Mouse (Mus musculus) embryonic facial prominence, embryonic 13.5 days (tissue): Measurements from ENCODE around the gene Mmadhc. TPM values are rescaled to one million over a fixed set of nuclear protein-coding genes. Genes with fewer than 3 reads are reported as not detected.

Experiments
- ATAC-seq: fragments of 200-750 bp; cut with Nextera tagmentation; 2 replicates; pipeline ENCODE4 v1.8.0; 2017; ENCODE audit warnings: low read depth; ENCODE audit not compliant: insufficient number of reproducible peaks, insufficient read depth, low FRiP score, low TSS enrichment
- H3K27ac ChIP-seq: fragments of 300-500 bp; sonication (generic); 2 replicates; pipeline ENCODE4 v1.5.1; 2015; ENCODE audit warnings: moderate library complexity, mild to moderate bottlenecking, inconsistent platforms
- H3K27me3 ChIP-seq: fragments of 300-500 bp; sonication (generic); 2 replicates; pipeline ENCODE4 v1.6.1; 2015; ENCODE audit warnings: mild to moderate bottlenecking, inconsistent platforms
- H3K36me3 ChIP-seq: fragments of 300-500 bp; sonication (generic); 2 replicates; pipeline ENCODE4 v1.6.1; 2015; ENCODE audit warnings: mild to moderate bottlenecking, inconsistent platforms
- H3K4me1 ChIP-seq: fragments of 300-500 bp; sonication (generic); 2 replicates; pipeline ENCODE4 v1.6.1; 2015; ENCODE audit warnings: inconsistent platforms
- H3K4me2 ChIP-seq: fragments of 300-500 bp; sonication (generic); 2 replicates; pipeline ENCODE4 v1.6.1; 2015; ENCODE audit warnings: moderate library complexity, mild to moderate bottlenecking, inconsistent platforms
- H3K4me3 ChIP-seq: fragments of 300-500 bp; sonication (generic); 2 replicates; pipeline ENCODE4 v1.5.1; 2015; ENCODE audit warnings: mild to moderate bottlenecking, inconsistent platforms
- H3K9ac ChIP-seq: fragments of 300-500 bp; sonication (generic); 2 replicates; pipeline ENCODE4 v1.6.1; 2015; ENCODE audit warnings: mild to moderate bottlenecking, inconsistent platforms
- H3K9me3 ChIP-seq: fragments of 300-500 bp; sonication (generic); 2 replicates; pipeline ENCODE4 v1.6.1; 2016; ENCODE audit warnings: inconsistent platforms
- WGBS: fragments of 180-500 bp; shearing (Covaris S2); methylation state at CpG from one replicate; pipeline ENCODE4 v1.1.7; 2015; ENCODE audit warnings: mixed read lengths; 5-methylcytosine and 5-hydroxymethylcytosine counted together
- polyA plus RNA-seq: library from polyadenylated mRNA; unstranded; fragments of >200 nt; fragmentation: Nextera tagmentation; extraction: Ambion mirVana; gene quantifications from 2 replicates; pipeline ENCODE4 v1.2.1, GENCODE M21; 2015

Gene Mmadhc
- polyA plus RNA-seq, 1 experiment from 2014 or later, result 163 TPM

DNA sequence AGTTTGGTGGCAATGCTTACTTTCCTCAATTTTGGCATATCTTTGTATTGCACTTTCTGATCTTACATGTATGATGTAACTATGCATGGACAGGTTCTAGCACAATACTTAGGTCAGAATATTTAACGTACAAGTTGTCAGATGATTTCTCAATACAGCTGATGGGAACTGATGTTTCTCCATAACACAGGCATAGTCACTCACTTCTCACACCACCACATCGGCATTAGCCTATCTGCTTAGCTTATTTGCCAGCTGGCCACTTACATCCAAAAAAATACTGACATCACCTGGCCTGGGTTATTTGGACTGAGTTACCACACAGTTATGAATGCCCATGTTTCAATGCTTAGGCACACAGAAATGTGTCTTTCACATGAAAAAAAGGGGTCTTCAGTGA is 2.5 kb downstream of the Mmadhc start:
- Histone ChIP-seq H3K4me3 (no peak overlapping the region), H3K4me1 (peaks cover 20% of the 10 kb centered on the region), H3K9ac (no peak overlapping the region), H3K27ac (no peak overlapping the region), H3K27me3 (no peaks in the 10 kb centered on the region), H3K9me3 (no peaks in the 10 kb centered on the region), H3K4me2 (peak overlapping the region; percentile 85), H3K36me3 (peaks cover 19% of the 10 kb centered on the region)
- 80% methylated on average over 2 of the region's 2 CpGs for WGBS
- no peak for ATAC-seq

DNA sequence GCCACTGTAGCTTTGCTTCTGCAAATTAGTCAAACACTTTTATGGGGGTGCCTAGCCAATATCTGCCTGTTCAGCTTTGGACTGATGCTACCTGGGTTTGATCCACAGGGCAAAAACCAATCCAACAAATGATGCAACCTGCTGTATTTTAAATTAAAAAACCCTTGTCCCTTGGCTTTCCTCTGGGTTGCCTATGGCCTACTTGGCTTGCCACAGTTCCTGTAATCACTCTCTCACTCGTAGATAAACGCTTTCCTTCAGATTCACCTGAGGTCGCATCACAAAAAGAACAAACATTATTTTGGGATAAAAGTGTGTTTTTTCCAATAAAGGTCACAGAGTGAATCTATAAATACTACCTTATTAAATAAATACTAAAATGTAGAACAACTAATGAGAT is 3.0 kb downstream of the Mmadhc start:
- 80% methylated on average over 3 of the region's 3 CpGs for WGBS
- H3K27me3 ChIP-seq, result no peaks in the 10 kb centered on the region
- no peak overlapping the region for H3K9ac ChIP-seq
- H3K36me3 ChIP-seq, result peaks cover 24% of the 10 kb centered on the region
- H3K4me2 ChIP-seq, result 0 out of 2 replicates have a peak overlapping the region, but pooled peaks have one; percentile 85
- ATAC-seq, result no peak
- peaks cover 20% of the 10 kb centered on the region for H3K4me1 ChIP-seq
- H3K4me3 ChIP-seq, result no peak overlapping the region
- no peaks in the 10 kb centered on the region for H3K9me3 ChIP-seq
- H3K27ac ChIP-seq, result no peak overlapping the region

DNA sequence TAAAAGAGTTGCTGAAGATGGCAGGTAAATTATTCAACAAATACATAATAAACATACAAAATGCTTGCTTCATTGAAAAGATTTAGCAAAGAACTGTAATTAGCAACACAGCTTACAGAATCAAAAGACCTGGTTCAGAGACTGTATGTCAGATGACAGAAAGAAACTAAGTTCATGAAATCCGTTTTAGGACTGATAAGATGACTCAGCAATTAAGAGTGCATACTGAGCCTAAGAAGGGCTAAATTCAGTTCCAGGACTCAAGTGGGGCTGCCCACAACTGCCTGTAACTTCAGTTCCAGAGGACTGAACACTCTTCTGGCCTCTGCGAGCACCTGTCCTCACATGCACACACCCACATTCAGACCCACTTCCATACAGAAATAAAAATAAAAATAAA is 4.7 kb downstream of the Mmadhc start:
- Histone ChIP-seq H3K27ac (no peak overlapping the region), H3K4me3 (no peak overlapping the region), H3K4me1 (peaks cover 20% of the 10 kb centered on the region), H3K9ac (no peak overlapping the region), H3K4me2 (no peak overlapping the region), H3K36me3 (peaks cover 40% of the 10 kb centered on the region), H3K27me3 (no peaks in the 10 kb centered on the region), H3K9me3 (no peaks in the 10 kb centered on the region)
- ATAC-seq, result no peak
- 71% methylated on average over 2 of the region's 2 CpGs for WGBS

DNA sequence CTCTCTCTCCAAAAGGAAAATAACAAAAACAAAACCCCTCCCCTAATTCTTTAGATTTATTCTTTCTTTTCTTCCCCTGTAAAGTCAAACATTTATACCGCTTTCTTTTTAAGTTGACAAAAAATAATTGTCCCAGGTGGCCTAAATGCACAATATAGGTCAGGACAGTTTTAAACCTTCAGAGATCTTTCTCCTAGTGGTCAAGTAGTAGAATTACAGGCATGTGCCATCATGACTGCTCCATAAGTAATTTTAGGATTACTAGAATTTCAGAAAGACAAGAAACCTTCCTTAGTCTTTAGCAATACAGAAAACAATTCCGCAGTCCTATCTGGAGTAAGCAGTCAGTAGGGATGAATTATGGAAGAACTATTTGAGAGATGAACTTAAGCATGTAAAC is 5.8 kb downstream of the Mmadhc start:
- ATAC-seq, result no peak
- Histone ChIP-seq H3K9ac (no peak overlapping the region), H3K9me3 (no peaks in the 10 kb centered on the region), H3K4me1 (peaks cover 20% of the 10 kb centered on the region), H3K36me3 (peaks cover 49% of the 10 kb centered on the region), H3K4me2 (no peak overlapping the region), H3K27ac (no peak overlapping the region), H3K27me3 (no peaks in the 10 kb centered on the region), H3K4me3 (no peak overlapping the region)
- WGBS, result 91% methylated on average over 2 of the region's 2 CpGs

DNA sequence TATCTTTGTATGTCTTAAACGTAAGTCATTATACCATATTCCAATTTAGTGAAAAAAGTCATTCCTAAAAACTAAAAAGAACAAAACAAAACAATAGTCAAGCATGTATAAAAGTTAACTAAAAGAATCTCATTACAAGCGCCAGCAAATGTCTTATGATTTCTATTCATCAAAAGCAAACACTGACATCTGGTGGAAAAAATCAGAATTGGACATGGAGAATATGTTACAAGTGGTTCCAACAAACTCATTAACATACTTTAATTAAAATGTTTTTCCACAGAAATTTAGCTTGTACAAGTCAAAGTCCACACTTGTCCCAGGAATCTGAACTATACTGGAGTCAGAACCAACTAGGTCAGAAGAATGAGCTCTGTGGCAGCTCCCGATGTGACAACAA is 11.8 kb downstream of the Mmadhc start:
- WGBS, result 80% methylated on average over 3 of the region's 3 CpGs
- no peak for ATAC-seq
- no peak overlapping the region for H3K27ac ChIP-seq
- peaks cover 61% of the 10 kb centered on the region for H3K36me3 ChIP-seq
- no peaks in the 10 kb centered on the region for H3K4me1 ChIP-seq
- no peaks in the 10 kb centered on the region for H3K27me3 ChIP-seq
- no peak overlapping the region for H3K4me2 ChIP-seq
- H3K9me3 ChIP-seq, result no peaks in the 10 kb centered on the region
- H3K4me3 ChIP-seq, result no peak overlapping the region
- no peak overlapping the region for H3K9ac ChIP-seq

DNA sequence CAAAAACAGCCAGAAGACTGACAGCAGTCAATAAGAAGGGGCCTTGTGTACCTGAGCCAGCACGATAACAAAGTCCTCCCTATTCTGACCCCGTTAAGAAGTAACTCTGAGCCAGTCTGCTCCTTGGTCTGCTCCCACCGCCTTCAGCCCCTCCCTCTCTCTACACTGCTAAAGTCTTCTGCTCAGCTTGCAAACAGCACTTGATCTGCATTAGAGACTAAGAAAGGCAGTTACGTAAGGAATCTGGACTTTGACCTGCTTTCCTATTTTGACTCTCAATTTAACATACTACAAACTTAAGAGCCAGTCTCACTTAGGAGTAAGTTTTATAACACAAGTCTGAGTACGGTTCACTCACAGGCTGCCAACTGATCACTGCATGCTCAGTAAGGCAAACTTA is 12.6 kb downstream of the Mmadhc start:
- no peak overlapping the region for H3K4me3 ChIP-seq
- no peak for ATAC-seq
- peaks cover 65% of the 10 kb centered on the region for H3K36me3 ChIP-seq

DNA sequence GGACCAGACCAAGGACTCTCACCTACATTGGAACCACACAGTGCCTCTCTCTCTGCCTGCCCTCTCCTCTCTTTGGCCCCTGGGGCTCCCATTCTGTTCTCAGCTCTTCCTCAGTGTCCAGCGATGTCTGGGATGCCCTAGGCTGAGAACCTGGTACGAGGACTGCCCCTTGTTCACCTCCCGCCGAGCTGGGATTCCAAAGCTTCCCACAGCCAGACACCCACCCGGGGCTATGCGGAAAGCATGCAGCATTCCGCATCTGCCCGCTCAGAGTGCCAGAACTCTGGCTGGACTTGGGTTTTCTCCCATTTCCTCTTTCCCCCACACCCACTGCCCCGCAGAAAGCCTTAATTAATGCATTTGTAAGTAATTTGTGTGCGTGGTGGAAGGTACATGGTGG is 19.9 kb downstream of the Mmadhc start:
- peaks cover 8% of the 10 kb centered on the region for H3K4me1 ChIP-seq
- no peaks in the 10 kb centered on the region for H3K9me3 ChIP-seq
- H3K27ac ChIP-seq, result no peak overlapping the region
- no peak for ATAC-seq
- H3K9ac ChIP-seq, result no peak overlapping the region
- no peak overlapping the region for H3K4me3 ChIP-seq
- 35% methylated on average over 10 of the region's 10 CpGs for WGBS
- peaks cover 33% of the 10 kb centered on the region for H3K36me3 ChIP-seq
- H3K4me2 ChIP-seq, result no peak overlapping the region
- no peaks in the 10 kb centered on the region for H3K27me3 ChIP-seq

More for the DNA sequence above, 12.6 kb downstream of the Mmadhc start:
- Histone ChIP-seq H3K9ac (no peak overlapping the region), H3K9me3 (no peaks in the 10 kb centered on the region), H3K4me1 (no peaks in the 10 kb centered on the region), H3K4me2 (no peak overlapping the region), H3K27me3 (no peaks in the 10 kb centered on the region), H3K27ac (no peak overlapping the region)
- 84% methylated on average over 5 of the region's 5 CpGs for WGBS

DNA sequence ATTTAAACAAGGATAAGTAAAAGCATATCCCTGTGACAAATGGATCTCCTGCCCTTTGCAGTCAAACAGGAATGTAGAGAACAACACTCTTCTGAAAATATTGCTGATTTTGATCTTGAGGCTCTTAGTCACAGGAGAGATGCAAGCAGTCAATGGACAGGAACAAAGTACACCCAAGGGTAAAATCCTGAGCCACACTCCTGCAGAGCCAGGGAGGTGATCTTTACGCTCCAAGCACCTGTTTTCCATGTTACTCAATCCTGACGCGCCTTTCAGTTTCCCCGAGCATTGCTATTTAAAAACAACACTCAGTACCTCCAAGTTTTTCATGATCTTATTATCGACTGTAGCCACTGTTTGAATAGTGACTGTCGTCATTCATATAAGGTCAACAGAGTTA is 23.2 kb downstream of the Mmadhc start:
- Histone ChIP-seq H3K4me2 (no peak overlapping the region), H3K9ac (no peak overlapping the region), H3K27me3 (no peaks in the 10 kb centered on the region), H3K27ac (no peak overlapping the region), H3K36me3 (peaks cover 12% of the 10 kb centered on the region; the same call in 1 of the 2 replicates), H3K9me3 (no peaks in the 10 kb centered on the region), H3K4me3 (no peak overlapping the region), H3K4me1 (peaks cover 8% of the 10 kb centered on the region)
- 52% methylated on average over 6 of the region's 6 CpGs for WGBS
- no peak for ATAC-seq

DNA sequence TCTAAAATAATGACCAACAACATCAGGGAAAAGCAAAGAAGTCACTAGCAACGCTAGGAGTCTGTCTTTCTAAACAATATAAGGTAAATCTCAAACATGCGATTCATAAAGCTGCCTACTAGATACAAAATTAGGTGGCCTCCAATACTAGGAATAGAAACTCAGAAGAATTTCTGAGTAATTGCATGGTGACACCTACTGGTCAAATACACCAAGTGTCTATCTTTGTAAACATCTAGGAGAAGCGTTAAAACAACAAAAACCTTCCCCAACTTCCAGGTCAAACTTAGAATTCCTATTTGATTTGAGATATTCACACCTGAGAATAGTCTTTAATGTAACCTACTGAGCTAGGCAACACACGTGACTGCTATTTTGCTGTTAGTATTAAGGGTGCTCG is 24.4 kb downstream of the Mmadhc start:
- Histone ChIP-seq H3K27me3 (no peaks in the 10 kb centered on the region), H3K4me2 (no peak overlapping the region), H3K9me3 (no peaks in the 10 kb centered on the region), H3K27ac (no peak overlapping the region), H3K4me1 (peaks cover 8% of the 10 kb centered on the region), H3K9ac (no peak overlapping the region), H3K4me3 (no peak overlapping the region), H3K36me3 (peaks cover 3% of the 10 kb centered on the region; the same call in 1 of the 2 replicates)
- WGBS, result 36% methylated on average over 5 of the region's 5 CpGs
- no peak for ATAC-seq

DNA sequence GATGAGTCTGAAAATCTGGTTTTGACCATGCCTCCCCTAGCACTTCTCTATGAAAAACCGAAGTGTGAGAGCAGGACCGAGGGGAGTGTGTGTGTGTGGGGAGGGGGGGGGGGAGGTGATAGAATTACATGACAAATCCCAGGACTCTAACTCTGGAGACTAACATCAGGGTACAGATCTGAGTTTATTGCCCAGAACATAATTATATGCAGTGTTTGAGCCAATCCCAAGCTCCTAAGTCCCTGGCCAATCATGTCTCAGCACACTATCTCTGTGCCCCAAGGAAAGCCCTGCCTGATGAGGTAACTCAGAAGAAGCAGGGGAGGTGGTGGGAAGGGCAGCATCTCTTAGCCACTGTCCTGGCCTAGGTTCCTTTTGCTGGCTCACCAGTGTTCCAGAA is 28.1 kb downstream of the Mmadhc start:
- H3K4me1 ChIP-seq, result no peaks in the 10 kb centered on the region
- H3K36me3 ChIP-seq, result no peaks in the 10 kb centered on the region
- WGBS, result 41% methylated on average over 2 of the region's 2 CpGs
- no peak for ATAC-seq
- H3K4me3 ChIP-seq, result no peak overlapping the region
- no peak overlapping the region for H3K27ac ChIP-seq
- no peak overlapping the region for H3K4me2 ChIP-seq
- H3K27me3 ChIP-seq, result no peaks in the 10 kb centered on the region
- no peak overlapping the region for H3K9ac ChIP-seq
- H3K9me3 ChIP-seq, result no peaks in the 10 kb centered on the region

DNA sequence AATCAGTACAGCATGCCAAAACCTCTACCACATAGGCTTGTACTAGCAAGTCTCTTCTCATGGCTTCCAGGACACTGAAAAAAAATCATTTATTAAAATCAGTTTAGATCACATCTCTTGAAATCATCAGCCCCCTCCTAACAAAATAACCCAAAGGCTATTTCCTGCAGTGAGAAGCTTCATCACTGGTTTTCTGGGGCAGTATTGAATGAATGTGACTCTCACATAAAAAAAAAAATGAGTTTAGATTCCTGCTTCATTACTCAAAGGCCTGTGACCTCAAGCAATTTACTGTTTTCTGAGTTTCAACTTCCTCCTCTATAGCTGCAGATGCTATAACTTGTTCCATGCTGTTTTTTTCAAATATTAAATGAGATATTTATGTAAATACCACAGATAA is 29.6 kb downstream of the Mmadhc start:
- no peak overlapping the region for H3K9ac ChIP-seq
- H3K4me1 ChIP-seq, result no peaks in the 10 kb centered on the region
- no peak overlapping the region for H3K4me3 ChIP-seq
- H3K9me3 ChIP-seq, result no peaks in the 10 kb centered on the region
- H3K4me2 ChIP-seq, result no peak overlapping the region
- H3K27ac ChIP-seq, result no peak overlapping the region
- H3K27me3 ChIP-seq, result no peaks in the 10 kb centered on the region
- no peak for ATAC-seq
- no peaks in the 10 kb centered on the region for H3K36me3 ChIP-seq

DNA sequence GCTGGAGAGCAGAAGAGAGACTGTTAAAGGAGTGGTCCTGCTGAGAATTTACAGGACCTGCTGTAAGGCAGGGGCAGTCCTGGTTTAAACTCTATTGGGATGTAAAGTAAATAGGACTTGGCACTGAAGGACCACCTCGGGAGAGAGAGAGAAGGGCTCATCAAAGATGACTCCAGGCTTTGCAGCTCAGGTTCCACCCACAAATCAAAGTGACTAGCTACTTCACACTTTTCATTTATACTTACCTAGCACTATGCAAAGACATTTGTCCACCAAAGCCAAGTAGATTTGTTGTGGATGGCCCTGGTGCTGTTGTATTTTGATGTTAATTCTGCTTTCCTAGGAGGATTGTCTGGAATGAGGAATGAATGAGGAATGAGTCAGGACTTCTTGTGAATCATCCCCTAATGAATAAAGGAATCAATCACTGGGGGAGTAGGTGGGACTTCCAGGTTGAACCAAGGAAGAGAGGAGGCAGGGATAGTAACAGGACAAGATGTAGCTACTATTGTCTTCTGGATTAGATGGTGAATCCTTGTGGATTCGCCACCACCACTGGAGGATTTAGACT is 31.3 kb downstream of the Mmadhc start:
- 47% methylated on average over 2 of the region's 2 CpGs for WGBS
- Histone ChIP-seq H3K27me3 (no peaks in the 10 kb centered on the region), H3K4me1 (no peaks in the 10 kb centered on the region), H3K27ac (no peak overlapping the region), H3K4me3 (no peak overlapping the region), H3K4me2 (no peak overlapping the region), H3K9ac (no peak overlapping the region), H3K9me3 (no peaks in the 10 kb centered on the region), H3K36me3 (no peaks in the 10 kb centered on the region)
- no peak for ATAC-seq

DNA sequence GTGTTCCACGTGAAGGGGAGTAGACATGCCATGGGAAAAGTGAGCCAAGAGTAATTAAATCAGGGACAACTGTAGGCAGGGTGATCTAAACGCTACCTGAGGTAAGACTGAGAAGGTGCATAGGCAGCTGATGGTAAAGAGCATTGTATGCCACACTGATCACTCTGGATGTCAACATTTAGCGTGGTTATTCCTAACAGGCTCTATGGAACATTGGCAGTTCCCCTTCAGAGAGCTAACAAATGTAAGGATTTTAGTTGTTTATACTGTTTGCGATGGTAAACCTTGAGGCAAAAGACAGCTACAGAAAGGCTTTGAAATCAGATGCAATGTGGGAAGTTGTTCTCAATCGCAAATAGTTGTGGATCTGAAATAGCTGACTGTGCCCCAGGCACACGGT is 32.5 kb downstream of the Mmadhc start:
- ATAC-seq, result no peak
- H3K4me1 ChIP-seq, result no peaks in the 10 kb centered on the region
- 66% methylated on average over 6 of the region's 6 CpGs for WGBS
- H3K27ac ChIP-seq, result no peak overlapping the region
- H3K9me3 ChIP-seq, result no peaks in the 10 kb centered on the region
- H3K4me2 ChIP-seq, result no peak overlapping the region
- no peak overlapping the region for H3K9ac ChIP-seq
- no peaks in the 10 kb centered on the region for H3K27me3 ChIP-seq
- no peaks in the 10 kb centered on the region for H3K36me3 ChIP-seq
- H3K4me3 ChIP-seq, result no peak overlapping the region
